Mouse (Mus musculus) stomach, postnatal 0 days (tissue): Measurements from ENCODE around the gene Ift88. TPM values are rescaled to one million over a fixed set of nuclear protein-coding genes. Genes with fewer than 3 reads are reported as not detected.
A peak's percentile ranks its signal among the peaks of the same experiment; 100 is the strongest.

Source experiments
- ATAC-seq: fragments of 200-750 bp; cut with Nextera tagmentation; 2 replicates; pipeline ENCODE4 v1.8.0; 2017; ENCODE audit not compliant: low FRiP score, low TSS enrichment
- DNase-seq: peaks from one replicate; pipeline ENCODE4 v3.0.0-alpha.2; 2016; ENCODE audit warnings: low spot score
- H3K27ac ChIP-seq: fragments of 300-500 bp; sonication (generic); replicated peaks from 2 replicates; pipeline ENCODE4 v1.5.1; 2014; ENCODE audit warnings: mild to moderate bottlenecking, control low read depth
- H3K27me3 ChIP-seq: fragments of 300-500 bp; sonication (generic); 2 replicates; pipeline ENCODE4 v1.6.1; 2014; ENCODE audit warnings: low read length; ENCODE audit not compliant: control insufficient read depth, insufficient read depth
- H3K36me3 ChIP-seq: fragments of 300-500 bp; sonication (generic); 2 replicates; pipeline ENCODE4 v1.6.1; 2014; ENCODE audit warnings: low read length, mixed read lengths; ENCODE audit not compliant: control insufficient read depth, insufficient read depth
- H3K4me1 ChIP-seq: fragments of 300-500 bp; sonication (generic); replicated peaks from 2 replicates; pipeline ENCODE4 v1.6.1; 2014; ENCODE audit warnings: antibody characterized with exemption; ENCODE audit not compliant: control insufficient read depth, insufficient read depth
- H3K4me2 ChIP-seq: fragments of 300-500 bp; sonication (generic); replicated peaks from 2 replicates; pipeline ENCODE4 v1.6.1; 2014; ENCODE audit warnings: low read depth, mild to moderate bottlenecking, control low read depth, moderate library complexity
- H3K4me3 ChIP-seq: fragments of 300-500 bp; sonication (generic); 2 replicates; pipeline ENCODE4 v1.5.1; 2014; ENCODE audit warnings: low read depth, low read length, control low read depth
- H3K9ac ChIP-seq: fragments of 300-500 bp; sonication (generic); 2 replicates; pipeline ENCODE4 v1.6.1; 2014; ENCODE audit warnings: mild to moderate bottlenecking, low read length, control low read depth, mixed read lengths
- H3K9me3 ChIP-seq: fragments of 300-500 bp; sonication (generic); 2 replicates; pipeline ENCODE4 v1.6.1; 2016; ENCODE audit warnings: low read length; ENCODE audit not compliant: control insufficient read depth
- CTCF ChIP-seq: IDR thresholded peaks from 2 replicates; pipeline ENCODE4 v1.5.1; 2016; ENCODE audit warnings: antibody characterized with exemption, low read depth, mild to moderate bottlenecking, moderate library complexity
- EP300 ChIP-seq: optimal IDR thresholded peaks from 2 replicates; pipeline ENCODE3; 2016; ENCODE audit warnings: antibody characterized with exemption
- WGBS: fragments of 180-500 bp; shearing (Covaris S2); extraction: QIAGEN DNeasy Blood & Tissue Kit; methylation state at CpG from one replicate; pipeline ENCODE4 v1.1.7; 2014; 5-methylcytosine and 5-hydroxymethylcytosine counted together
- polyA plus RNA-seq: library from polyadenylated mRNA; unstranded; fragments of >200 nt; fragmentation: Nextera tagmentation; extraction: Ambion mirVana; gene quantifications from 2 replicates; pipeline ENCODE4 v1.2.1, GENCODE M21; 2015

Gene Ift88
- polyA plus RNA-seq, 1 experiment from 2014 or later: 5.5 TPM

DNA sequence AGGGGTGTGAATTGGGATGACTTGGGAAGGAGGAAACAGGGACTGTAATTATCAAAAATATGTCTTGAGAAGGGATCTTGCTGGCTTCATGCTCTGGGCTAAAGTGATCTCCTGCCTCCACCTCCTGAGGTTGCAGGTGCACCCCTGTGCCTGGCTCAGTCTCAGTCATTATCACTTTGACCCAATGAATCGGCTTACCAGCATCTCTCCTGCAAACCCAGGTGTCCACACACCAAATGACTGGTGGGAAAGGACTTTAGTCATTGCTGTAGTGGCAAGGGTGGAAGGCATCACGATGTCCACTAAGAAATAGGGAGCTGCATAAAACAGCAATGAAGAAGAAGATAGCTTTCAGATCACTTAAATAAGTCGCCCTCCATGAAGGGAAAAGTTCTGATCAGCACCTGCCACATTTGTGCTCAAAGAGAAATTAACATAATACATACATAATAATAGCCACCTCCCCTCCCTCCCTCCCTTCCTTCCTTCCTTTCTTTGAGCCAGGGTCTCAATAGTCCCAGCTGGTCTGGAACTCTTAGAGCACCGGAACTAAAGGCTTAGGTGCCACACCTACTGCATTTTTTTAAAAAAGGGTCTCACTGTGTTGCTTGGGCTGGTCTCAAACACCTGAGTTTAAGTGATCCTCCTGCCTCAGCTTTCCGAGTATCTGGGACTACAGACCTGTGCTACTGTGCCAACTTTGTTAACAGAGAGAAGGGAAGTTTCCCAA, 106.1 kb downstream of the Ift88 start:
- TF ChIP-seq EP300 (no peak), CTCF (no peak)
- Histone ChIP-seq H3K4me1 (peaks cover 5% of the 10 kb centered on the region), H3K27ac (no peak overlapping the region), H3K4me2 (no peak overlapping the region), H3K27me3 (no peaks in the 10 kb centered on the region), H3K36me3 (no peaks in the 10 kb centered on the region), H3K4me3 (no peak overlapping the region), H3K9me3 (no peaks in the 10 kb centered on the region), H3K9ac (no peak overlapping the region)
- ATAC-seq (no peak), DNase-seq (no peak)
- WGBS: 62% methylated on average over 5 of the region's 5 CpGs

DNA sequence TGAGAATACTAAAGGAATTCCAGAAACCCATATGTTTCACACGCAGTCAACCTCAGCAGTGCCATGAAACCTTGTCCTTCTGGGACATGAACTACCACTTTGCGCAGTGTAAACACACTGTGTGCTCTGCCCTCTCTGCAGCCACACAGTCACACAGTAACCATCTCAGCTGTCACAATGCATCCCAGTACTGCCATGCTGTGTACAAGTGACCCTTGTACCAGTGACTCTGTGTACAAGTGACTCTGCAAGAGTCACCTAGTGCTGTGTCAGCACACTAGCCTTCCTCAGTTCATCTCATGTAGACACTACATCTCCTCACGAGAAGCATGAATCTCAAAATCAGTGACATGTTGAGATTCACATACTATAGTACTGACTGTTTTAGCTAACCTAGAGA, 108.7 kb downstream of the Ift88 start:
- Histone ChIP-seq H3K4me1 (peaks cover 5% of the 10 kb centered on the region), H3K4me2 (no peak overlapping the region), H3K27ac (no peak overlapping the region), H3K27me3 (no peaks in the 10 kb centered on the region), H3K9me3 (no peaks in the 10 kb centered on the region), H3K36me3 (no peaks in the 10 kb centered on the region), H3K4me3 (no peak overlapping the region), H3K9ac (no peak overlapping the region)
- TF ChIP-seq CTCF: no peak
- no peak for TF ChIP-seq EP300
- DNase-seq (no peak), ATAC-seq (no peak)
- 96% methylated on average over 3 of the region's 3 CpGs for WGBS

DNA sequence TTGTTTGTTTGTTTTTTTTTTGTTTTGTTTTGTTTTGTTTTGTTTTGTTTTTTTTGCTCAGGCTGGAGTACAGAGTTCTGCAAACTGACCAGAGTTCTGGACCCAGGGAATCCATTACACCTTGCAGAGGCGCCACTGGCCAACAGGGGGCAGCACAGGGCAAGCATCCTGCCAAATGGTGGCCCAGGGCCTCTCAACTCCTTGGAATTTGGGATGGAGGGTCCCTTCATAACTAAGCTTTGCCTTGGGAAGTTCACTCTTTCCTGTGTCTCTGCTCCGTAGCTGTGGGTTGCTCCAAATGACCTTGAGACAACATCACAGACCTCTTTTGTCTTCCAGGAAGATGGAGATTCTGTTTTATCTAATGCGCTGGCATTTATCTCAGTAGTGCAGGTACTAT, 109.4 kb downstream of the Ift88 start:
- no peak overlapping the region for H3K4me2 ChIP-seq
- TF ChIP-seq CTCF (peak; percentile 88), EP300 (no peak)
- H3K9ac ChIP-seq: no peak overlapping the region
- DNase-seq: peak; percentile 59
- ATAC-seq: no peak
- H3K9me3 ChIP-seq: no peaks in the 10 kb centered on the region
- 52% methylated on average over 3 of the region's 3 CpGs for WGBS
- no peaks in the 10 kb centered on the region for H3K27me3 ChIP-seq
- H3K4me3 ChIP-seq: no peak overlapping the region
- peaks cover 8% of the 10 kb centered on the region for H3K4me1 ChIP-seq
- no peak overlapping the region for H3K27ac ChIP-seq
- H3K36me3 ChIP-seq: no peaks in the 10 kb centered on the region

DNA sequence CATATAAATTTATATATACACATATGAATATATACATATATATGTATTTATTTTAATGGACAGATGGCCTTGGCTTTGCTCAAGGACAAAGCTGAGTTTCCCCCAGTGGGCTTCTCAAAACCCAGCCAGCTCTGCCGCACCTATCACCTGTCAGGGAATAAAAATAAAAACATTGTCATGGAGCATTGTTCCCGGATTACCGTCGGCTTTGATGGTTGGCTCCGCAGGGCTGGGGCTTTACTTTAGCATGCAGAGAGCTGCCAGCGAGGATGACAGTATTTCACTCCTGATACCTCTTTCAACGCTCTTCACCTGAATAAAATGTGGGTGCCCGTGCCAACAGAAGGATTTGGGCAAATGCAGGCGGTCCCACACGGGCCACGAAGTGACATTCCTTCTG, 110.0 kb downstream of the Ift88 start:
- Histone ChIP-seq H3K4me2 (no peak overlapping the region), H3K27me3 (no peaks in the 10 kb centered on the region), H3K36me3 (no peaks in the 10 kb centered on the region), H3K9me3 (no peaks in the 10 kb centered on the region), H3K4me3 (no peak overlapping the region), H3K4me1 (peaks cover 8% of the 10 kb centered on the region), H3K9ac (no peak overlapping the region), H3K27ac (peak overlapping the region; percentile 88)
- DNase-seq (no peak), ATAC-seq (no peak)
- no peak for TF ChIP-seq CTCF
- WGBS: 36% methylated on average over 11 of the region's 11 CpGs

DNA sequence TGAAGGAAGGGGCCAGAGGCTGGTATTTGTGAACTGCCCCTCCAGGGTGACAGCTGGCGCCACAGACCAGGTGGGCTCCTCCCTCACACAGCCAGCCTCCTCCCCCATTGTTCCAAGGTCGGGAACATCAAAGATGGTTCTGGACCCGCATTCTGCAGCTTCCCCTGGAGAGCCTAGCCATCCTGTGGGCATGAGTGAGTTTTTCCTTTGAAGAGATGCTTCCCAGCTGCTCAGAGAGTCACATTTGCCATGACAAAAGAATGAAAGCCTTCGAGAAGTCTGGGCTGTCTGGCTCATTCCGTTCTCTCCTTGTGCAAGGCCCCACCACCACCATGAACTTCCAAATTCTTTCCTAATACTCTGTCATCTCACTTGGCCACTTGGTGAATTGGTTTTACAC, 110.5 kb downstream of the Ift88 start:
- Histone ChIP-seq H3K9me3 (no peaks in the 10 kb centered on the region), H3K4me1 (peaks cover 8% of the 10 kb centered on the region), H3K27ac (peak overlapping the region; percentile 88), H3K4me2 (no peak overlapping the region), H3K4me3 (no peak overlapping the region), H3K36me3 (no peaks in the 10 kb centered on the region), H3K9ac (no peak overlapping the region), H3K27me3 (no peaks in the 10 kb centered on the region)
- no peak for DNase-seq
- TF ChIP-seq EP300 (no peak), CTCF (no peak)
- WGBS: 27% methylated on average over 5 of the region's 5 CpGs
- ATAC-seq: no peak

DNA sequence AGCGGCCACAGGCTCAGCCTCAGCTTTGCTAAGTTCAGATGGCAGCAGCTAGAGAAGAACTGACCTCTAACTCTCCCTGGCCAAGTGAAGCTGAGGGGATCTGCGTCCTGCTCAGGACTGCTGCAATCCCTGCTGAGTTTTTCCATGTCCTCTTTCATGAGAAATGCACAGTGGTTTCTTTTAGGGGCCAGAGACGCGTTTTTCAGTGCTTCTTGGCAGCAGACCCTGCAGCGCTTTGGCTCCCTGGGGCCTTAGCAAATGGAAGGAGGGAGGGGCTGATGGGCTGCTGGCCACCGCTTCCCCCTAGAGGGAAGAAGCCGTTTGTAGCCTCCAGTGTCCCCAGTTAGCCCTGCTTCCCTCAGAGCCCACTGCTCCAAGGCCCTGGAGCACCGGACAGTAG, 111.1 kb downstream of the Ift88 start:
- no peaks in the 10 kb centered on the region for H3K9me3 ChIP-seq
- peaks cover 8% of the 10 kb centered on the region for H3K4me1 ChIP-seq
- peak overlapping the region; percentile 53; the same call in 1 of the 2 replicates for H3K9ac ChIP-seq
- no peak overlapping the region for H3K4me3 ChIP-seq
- TF ChIP-seq CTCF (peak; percentile 17; the same call in 1 of the 2 replicates), EP300 (no peak)
- peak overlapping the region; percentile 27 for H3K4me2 ChIP-seq
- no peaks in the 10 kb centered on the region for H3K36me3 ChIP-seq
- H3K27me3 ChIP-seq: no peaks in the 10 kb centered on the region
- peak overlapping the region; percentile 88 for H3K27ac ChIP-seq
- DNase-seq (no peak), ATAC-seq (peak; percentile 53; the same call in 1 of the 2 replicates)
- WGBS: 27% methylated on average over 8 of the region's 8 CpGs
